Mouse (Mus musculus) hindbrain, postnatal 0 days (tissue): Measurements from ENCODE around the gene Dlg2. TPM values are rescaled to one million over a fixed set of nuclear protein-coding genes. Genes with fewer than 3 reads are reported as not detected.

Experiments used
- ATAC-seq: fragments of 200-750 bp; cut with Nextera tagmentation; 2 replicates; pipeline ENCODE4 v1.8.0; 2017; ENCODE audit warnings: mild to moderate bottlenecking, moderate TSS enrichment, moderate library complexity
- DNase-seq: peaks from one replicate; pipeline ENCODE4 v3.0.0-alpha.2; 2015; ENCODE audit warnings: low spot score
- H3K27ac ChIP-seq: fragments of 300-500 bp; sonication (generic); 2 replicates; pipeline ENCODE4 v1.5.1; 2014; ENCODE audit warnings: mild to moderate bottlenecking
- H3K27me3 ChIP-seq: fragments of 300-500 bp; sonication (generic); 2 replicates; pipeline ENCODE4 v1.6.1; 2014; ENCODE audit warnings: low read length, mixed read lengths; ENCODE audit not compliant: insufficient read depth
- H3K36me3 ChIP-seq: fragments of 300-500 bp; sonication (generic); 2 replicates; pipeline ENCODE4 v1.6.1; 2014; ENCODE audit warnings: low read length, mixed read lengths; ENCODE audit not compliant: insufficient read depth
- H3K4me1 ChIP-seq: fragments of 300-500 bp; sonication (generic); 2 replicates; pipeline ENCODE4 v1.6.1; 2014; ENCODE audit warnings: antibody characterized with exemption, low read length, mixed read lengths; ENCODE audit not compliant: insufficient read depth
- H3K4me2 ChIP-seq: fragments of 300-500 bp; sonication (generic); 2 replicates; pipeline ENCODE4 v1.6.1; 2014; ENCODE audit warnings: low read depth, mild to moderate bottlenecking, low read length, moderate library complexity, mixed read lengths
- H3K4me3 ChIP-seq: fragments of 300-500 bp; sonication (generic); 2 replicates; pipeline ENCODE4 v1.5.1; 2014; ENCODE audit warnings: low read length
- H3K9ac ChIP-seq: fragments of 300-500 bp; sonication (generic); replicated peaks from 2 replicates; pipeline ENCODE4 v1.6.1; 2014; ENCODE audit warnings: mild to moderate bottlenecking, low read length, moderate library complexity, mixed read lengths
- H3K9me3 ChIP-seq: fragments of 300-500 bp; sonication (generic); 2 replicates; pipeline ENCODE4 v1.6.1; 2016; ENCODE audit warnings: low read length, mixed read lengths
- CTCF ChIP-seq: IDR thresholded peaks from 2 replicates; pipeline ENCODE4 v1.5.1; 2016; ENCODE audit warnings: antibody characterized with exemption, control low read depth, low read depth
- WGBS: fragments of 180-500 bp; shearing (Covaris S2); extraction: QIAGEN DNeasy Blood & Tissue Kit; methylation state at CpG from one replicate; pipeline ENCODE4 v1.1.7; 2014; 5-methylcytosine and 5-hydroxymethylcytosine counted together
- polyA plus RNA-seq: library from polyadenylated mRNA; unstranded; fragments of >200 nt; fragmentation: Nextera tagmentation; extraction: Ambion mirVana; gene quantifications from 2 replicates; pipeline ENCODE4 v1.2.1, GENCODE M21; 2015
- total RNA-seq: library from RNA; depleted of rRNA; stranded (reverse); fragments of >200 nt; gene quantifications from 2 replicates; pipeline ENCODE4 v1.2.3, GENCODE M21; 2014

Gene Dlg2
- total and polyA plus RNA-seq, 2 experiments from 2014 or later = 20.4 to 113 TPM

DNA sequence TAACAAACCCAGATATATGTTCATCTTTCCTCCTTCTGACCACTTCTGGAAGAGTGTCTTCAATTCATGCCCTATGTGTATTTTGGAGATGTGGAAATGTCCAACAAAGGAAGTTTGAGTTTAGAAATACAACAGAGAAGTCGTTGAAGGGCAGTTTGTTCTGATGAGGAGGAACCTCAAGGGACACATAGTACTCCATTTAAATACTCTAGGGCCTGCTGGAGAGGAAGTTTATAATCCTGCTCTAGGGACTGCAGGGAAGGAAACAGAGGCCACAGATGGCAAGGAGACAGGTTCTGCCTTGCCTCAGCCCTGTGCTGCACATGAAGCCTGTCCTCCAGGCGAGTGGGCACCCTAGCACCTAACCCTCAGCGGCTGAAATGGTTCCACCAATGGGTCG, 1965.6 kb downstream of the Dlg2 start:
- 91% methylated on average over 4 of the region's 4 CpGs for WGBS
- no peak for ATAC-seq

DNA sequence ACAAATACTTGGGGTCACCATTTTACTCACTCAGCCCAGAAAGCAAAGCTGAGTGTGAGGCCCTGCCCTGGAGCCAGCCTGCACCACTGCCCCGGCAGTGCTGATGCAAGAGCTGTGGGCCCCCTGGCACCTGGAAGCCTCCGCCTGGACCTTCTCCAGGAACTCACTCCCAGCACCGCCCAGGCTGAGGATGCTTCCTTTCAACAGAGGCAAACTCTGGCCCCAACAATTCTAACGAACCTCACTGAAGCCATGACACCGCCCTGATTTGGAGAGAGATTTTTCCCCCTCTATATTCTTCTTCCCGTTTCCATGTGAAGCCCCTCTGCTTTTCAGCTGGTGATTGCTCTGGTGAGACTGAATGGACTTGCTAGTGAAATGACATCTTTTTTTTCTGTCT, 1971.5 kb downstream of the Dlg2 start:
- no peak for DNase-seq
- H3K27me3 ChIP-seq = no peaks in the 10 kb centered on the region
- H3K4me2 ChIP-seq = no peak overlapping the region
- H3K9me3 ChIP-seq = no peaks in the 10 kb centered on the region
- 71% methylated on average over 6 of the region's 6 CpGs for WGBS
- ATAC-seq = no peak
- no peaks in the 10 kb centered on the region for H3K36me3 ChIP-seq
- no peak overlapping the region for H3K4me3 ChIP-seq
- no peak for TF ChIP-seq CTCF
- H3K4me1 ChIP-seq = no peaks in the 10 kb centered on the region
- no peak overlapping the region for H3K9ac ChIP-seq
- H3K27ac ChIP-seq = no peak overlapping the region

More for the DNA sequence above, 1965.6 kb downstream of the Dlg2 start:
- Histone ChIP-seq H3K9ac (no peak overlapping the region), H3K27me3 (no peaks in the 10 kb centered on the region), H3K4me2 (no peak overlapping the region), H3K27ac (no peak overlapping the region), H3K4me1 (no peaks in the 10 kb centered on the region), H3K4me3 (no peak overlapping the region), H3K36me3 (no peaks in the 10 kb centered on the region), H3K9me3 (no peaks in the 10 kb centered on the region)
- no peak for TF ChIP-seq CTCF
- DNase-seq = no peak

- WGBS = 66% methylated on average over 7 of the region's 7 CpGs
- H3K4me1 ChIP-seq = no peaks in the 10 kb centered on the region
- DNase-seq = no peak
- H3K9ac ChIP-seq = no peak overlapping the region
- TF ChIP-seq CTCF = no peak
- no peaks in the 10 kb centered on the region for H3K27me3 ChIP-seq
- no peaks in the 10 kb centered on the region for H3K36me3 ChIP-seq
- no peak for ATAC-seq
- H3K9me3 ChIP-seq = no peaks in the 10 kb centered on the region
- no peak overlapping the region for H3K27ac ChIP-seq
- H3K4me3 ChIP-seq = no peak overlapping the region
- H3K4me2 ChIP-seq = no peak overlapping the region
These were observed 1972.5 kb downstream of the Dlg2 start for GRCm38 (mm10) chr7:92448782-92449575.

- 88% methylated on average over 2 of the region's 2 CpGs for WGBS
- ATAC-seq = no peak
- Histone ChIP-seq H3K4me3 (no peak overlapping the region), H3K9ac (no peak overlapping the region), H3K36me3 (no peaks in the 10 kb centered on the region), H3K9me3 (no peaks in the 10 kb centered on the region), H3K4me2 (no peak overlapping the region), H3K27me3 (no peaks in the 10 kb centered on the region), H3K4me1 (no peaks in the 10 kb centered on the region), H3K27ac (no peak overlapping the region)
- no peak for TF ChIP-seq CTCF
- no peak for DNase-seq
These were observed 1977.7 kb downstream of the Dlg2 start for GRCm38 (mm10) chr7:92454176-92454575.

DNA sequence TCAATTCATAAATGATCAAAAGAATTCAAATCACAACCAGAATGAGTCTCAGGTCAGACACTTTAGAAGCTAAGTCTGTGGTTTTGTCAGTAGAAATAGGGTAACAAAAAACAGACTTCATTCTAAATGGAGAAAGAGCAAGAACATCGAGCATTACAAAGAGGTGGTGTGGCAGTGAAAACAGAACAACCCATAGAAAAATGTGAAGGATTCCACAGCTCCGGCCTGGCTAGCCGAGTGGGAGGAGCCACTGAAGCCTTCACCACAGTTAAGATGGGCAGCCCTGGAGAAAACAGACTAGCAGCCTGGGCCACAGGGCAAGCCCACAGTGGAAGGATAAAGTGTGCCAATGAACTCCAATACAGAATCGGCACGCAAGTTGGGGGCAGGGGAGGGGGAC, 1979.5 kb downstream of the Dlg2 start:
- H3K27ac ChIP-seq = no peak overlapping the region
- no peak overlapping the region for H3K4me3 ChIP-seq
- 60% methylated on average over 5 of the region's 5 CpGs for WGBS
- ATAC-seq (no peak), DNase-seq (no peak)
- no peaks in the 10 kb centered on the region for H3K4me1 ChIP-seq
- H3K9ac ChIP-seq = no peak overlapping the region
- TF ChIP-seq CTCF = no peak
- no peaks in the 10 kb centered on the region for H3K9me3 ChIP-seq
- no peak overlapping the region for H3K4me2 ChIP-seq
- H3K36me3 ChIP-seq = no peaks in the 10 kb centered on the region
- no peaks in the 10 kb centered on the region for H3K27me3 ChIP-seq

- Histone ChIP-seq H3K9me3 (no peaks in the 10 kb centered on the region), H3K9ac (no peak overlapping the region), H3K27me3 (no peaks in the 10 kb centered on the region), H3K4me3 (no peak overlapping the region), H3K4me1 (no peaks in the 10 kb centered on the region), H3K27ac (no peak overlapping the region), H3K4me2 (no peak overlapping the region), H3K36me3 (no peaks in the 10 kb centered on the region)
- no peak for DNase-seq
- no peak for ATAC-seq
- 56% methylated on average over 4 of the region's 4 CpGs for WGBS
- no peak for TF ChIP-seq CTCF
These were observed 1981.3 kb downstream of the Dlg2 start for GRCm38 (mm10) chr7:92457791-92458190.

DNA sequence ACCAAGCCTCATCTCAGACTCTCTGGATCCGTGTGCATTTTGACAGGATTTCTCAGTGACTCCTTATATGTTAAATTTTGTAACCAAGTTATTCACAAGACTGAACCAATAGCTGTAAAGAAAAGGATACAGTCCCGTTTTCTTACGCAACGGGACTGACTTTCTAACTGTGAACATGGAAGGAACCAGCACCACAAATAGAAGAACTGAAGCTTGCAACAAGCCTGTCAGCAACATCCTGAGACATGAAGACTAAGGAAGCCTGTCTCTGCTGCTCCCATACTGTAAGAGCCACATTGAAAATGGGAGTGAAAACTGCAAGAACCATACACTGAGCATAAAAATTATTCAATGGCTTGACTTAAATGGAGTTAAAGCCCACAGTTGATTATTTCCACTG, 1981.8 kb downstream of the Dlg2 start:
- no peaks in the 10 kb centered on the region for H3K27me3 ChIP-seq
- H3K9ac ChIP-seq = no peak overlapping the region
- no peaks in the 10 kb centered on the region for H3K4me1 ChIP-seq
- DNase-seq (no peak), ATAC-seq (no peak)
- TF ChIP-seq CTCF = no peak
- no peak overlapping the region for H3K4me2 ChIP-seq
- no peaks in the 10 kb centered on the region for H3K9me3 ChIP-seq
- no peak overlapping the region for H3K27ac ChIP-seq
- 88% methylated on average over 4 of the region's 4 CpGs for WGBS
- no peak overlapping the region for H3K4me3 ChIP-seq
- no peaks in the 10 kb centered on the region for H3K36me3 ChIP-seq
